Mouse (Mus musculus): ENCODE data around the gene Actn3.

GRCm38 (mm10) chr19:4919652-4920051, 41.9 kb upstream of the Actn3 start:
- TF ChIP-seq CTCF (IDR thresholded peaks at IDR 0.05; ENCODE audit: borderline replicate concordance, extremely low read depth, insufficient read depth, insufficient read length), result no peak
- no peak for TF ChIP-seq POLR2A (IDR thresholded peaks at IDR 0.05; ENCODE audit: borderline replicate concordance, extremely low read depth, insufficient read depth, insufficient read length, poor library complexity, severe bottlenecking)
